Mouse (Mus musculus): Measurements from ENCODE around the gene Ufsp1. TPM values are rescaled to one million over a fixed set of nuclear protein-coding genes. Genes with fewer than 3 reads are reported as not detected.

Ufsp1 gene
- polyA plus RNA-seq, 1 experiment from 2014 or later: 29.0 TPM

- H3K9me3 ChIP-seq (replicated peaks): no peaks in the 10 kb centered on the region
- peak within 1 kb of the TSS; percentile 70 for H3K9ac ChIP-seq (replicated peaks)
- WGBS: 1% methylated on average over 40 of the region's 40 CpGs
- no peaks in the 10 kb centered on the region for H3K36me3 ChIP-seq
- H3K4me1 ChIP-seq: peaks cover 54% of the 10 kb centered on the region
- H3K27me3 ChIP-seq (replicated peaks): peaks cover 25% of the 10 kb centered on the region
- peak; percentile 84 for ATAC-seq (ENCODE audit: low FRiP score)
- peak within 1 kb of the TSS; percentile 93 for H3K4me2 ChIP-seq
- H3K27ac ChIP-seq (replicated peaks): peak within 1 kb of the TSS; percentile 85
- peak within 1 kb of the TSS; percentile 56 for H3K4me3 ChIP-seq (replicated peaks)
Observed at GRCm38 (mm10) chr5:137287032-137287952, 7.1 kb upstream of the Ufsp1 start, which contains the start of gene Ache. Ache (plus strand) TSS chr5:137287519.

DNA sequence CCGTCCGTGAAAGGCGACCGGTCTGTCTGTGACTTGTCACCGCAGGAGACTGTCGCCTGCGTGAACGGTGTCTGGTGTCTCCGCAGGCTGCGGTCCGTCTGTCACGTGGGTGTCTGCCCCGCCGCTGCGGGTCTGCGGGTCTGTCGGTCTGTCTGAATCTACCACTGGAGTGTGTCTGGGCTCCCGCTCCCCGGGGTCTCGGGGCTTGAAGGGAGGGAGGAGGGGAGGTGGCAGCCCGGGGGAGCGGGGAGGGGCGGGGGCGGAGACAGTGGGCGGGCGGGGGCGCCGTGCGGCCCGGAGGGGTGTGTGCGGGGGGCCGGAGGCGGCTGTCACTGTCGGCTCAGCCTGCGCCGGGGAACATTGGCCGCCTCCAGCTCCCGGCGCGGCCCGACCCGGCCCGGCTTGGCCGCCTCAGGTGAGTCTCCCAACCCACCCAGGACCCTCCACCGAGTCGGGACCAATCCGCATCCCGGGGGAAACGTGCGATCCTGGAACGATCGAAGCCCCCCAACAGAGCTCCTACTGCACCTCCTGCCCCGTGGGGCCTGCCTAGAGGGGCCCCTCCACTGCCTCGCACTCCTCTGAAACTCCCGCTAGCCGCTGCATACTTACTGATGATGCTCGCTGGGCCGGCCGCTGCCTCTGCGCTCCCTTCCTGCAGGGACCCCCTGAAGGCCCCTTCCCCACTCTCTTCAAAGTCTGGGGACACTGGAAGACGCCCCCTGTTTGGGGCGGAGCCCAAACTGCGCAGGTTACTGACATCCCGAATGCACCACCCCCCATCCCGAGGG, 6.3 kb upstream of the Ufsp1 start:
- H3K4me2 ChIP-seq: peak overlapping the region; percentile 93
- peaks cover 25% of the 10 kb centered on the region for H3K27me3 ChIP-seq (replicated peaks)
- peak overlapping the region; percentile 70 for H3K9ac ChIP-seq (replicated peaks)
- ATAC-seq (ENCODE audit: low FRiP score): peak; percentile 22
- peak overlapping the region; percentile 56 for H3K4me3 ChIP-seq (replicated peaks)
- H3K9me3 ChIP-seq (replicated peaks): no peaks in the 10 kb centered on the region
- H3K4me1 ChIP-seq: peaks cover 62% of the 10 kb centered on the region
- H3K27ac ChIP-seq (replicated peaks): peak overlapping the region; percentile 85
- under 1% methylated on average over 49 of the region's 65 CpGs for WGBS
- H3K36me3 ChIP-seq: no peaks in the 10 kb centered on the region

- WGBS: 2% methylated on average over 25 of the region's 25 CpGs
- peak overlapping the region; percentile 93 for H3K4me2 ChIP-seq
- no peaks in the 10 kb centered on the region for H3K36me3 ChIP-seq
- peaks cover 65% of the 10 kb centered on the region for H3K4me1 ChIP-seq
- H3K9ac ChIP-seq (replicated peaks): peak overlapping the region; percentile 29
- 0 out of 2 replicates have a peak overlapping the region, but pooled peaks have one; percentile 56 for H3K27ac ChIP-seq (replicated peaks)
- no peak for ATAC-seq (ENCODE audit: low FRiP score)
- H3K27me3 ChIP-seq (replicated peaks): peaks cover 25% of the 10 kb centered on the region
- peak overlapping the region; percentile 56 for H3K4me3 ChIP-seq (replicated peaks)
- no peaks in the 10 kb centered on the region for H3K9me3 ChIP-seq (replicated peaks)
Observed at GRCm38 (mm10) chr5:137288999-137289470, 5.4 kb upstream of the Ufsp1 start.

DNA sequence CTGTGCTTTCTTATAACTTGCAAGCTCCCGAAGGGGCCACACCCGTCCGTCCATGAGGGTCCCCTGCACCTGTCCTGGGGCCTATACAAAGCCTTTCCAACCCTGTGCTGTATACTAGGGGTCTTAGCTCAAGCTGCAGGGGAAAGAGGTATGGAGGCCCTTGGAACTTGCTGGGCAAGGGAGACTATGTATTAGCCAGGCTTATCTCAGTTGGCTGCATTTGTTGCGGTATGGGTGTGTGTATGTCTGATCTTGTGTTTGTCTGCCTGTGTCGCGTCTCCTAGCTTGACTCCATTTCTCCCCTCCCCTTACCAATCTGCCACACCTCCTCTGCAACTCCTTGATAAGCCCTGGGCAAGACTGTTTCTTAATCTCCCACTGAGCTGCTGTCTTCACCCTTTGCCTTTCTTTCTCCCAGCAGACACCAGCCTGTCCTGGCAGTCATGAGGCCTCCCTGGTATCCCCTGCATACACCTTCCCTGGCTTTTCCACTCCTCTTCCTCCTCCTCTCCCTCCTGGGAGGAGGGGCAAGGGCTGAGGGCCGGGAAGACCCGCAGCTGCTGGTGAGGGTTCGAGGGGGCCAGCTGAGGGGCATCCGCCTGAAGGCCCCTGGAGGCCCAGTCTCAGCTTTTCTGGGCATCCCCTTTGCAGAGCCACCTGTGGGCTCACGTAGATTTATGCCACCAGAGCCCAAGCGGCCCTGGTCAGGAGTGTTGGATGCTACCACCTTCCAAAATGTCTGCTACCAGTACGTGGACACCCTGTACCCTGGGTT, 4.7 kb upstream of the Ufsp1 start:
- ATAC-seq (ENCODE audit: low FRiP score): no peak
- H3K36me3 ChIP-seq: no peaks in the 10 kb centered on the region
- H3K9me3 ChIP-seq (replicated peaks): no peaks in the 10 kb centered on the region
- H3K27ac ChIP-seq (replicated peaks): 0 out of 2 replicates have a peak overlapping the region, but pooled peaks have one; percentile 5
- peak overlapping the region; percentile 93 for H3K4me2 ChIP-seq
- H3K9ac ChIP-seq (replicated peaks): peak overlapping the region; percentile 29
- H3K4me1 ChIP-seq: peaks cover 68% of the 10 kb centered on the region
- 58% methylated on average over 13 of the region's 13 CpGs for WGBS
- H3K27me3 ChIP-seq (replicated peaks): peaks cover 25% of the 10 kb centered on the region
- peak overlapping the region; percentile 56 for H3K4me3 ChIP-seq (replicated peaks)

GRCm38 (mm10) chr5:137290677-137291076, 3.8 kb upstream of the Ufsp1 start:
- peak overlapping the region; percentile 12 for H3K4me3 ChIP-seq (replicated peaks)
- no peaks in the 10 kb centered on the region for H3K9me3 ChIP-seq (replicated peaks)
- H3K4me2 ChIP-seq: peak overlapping the region; percentile 93
- H3K9ac ChIP-seq (replicated peaks): 0 out of 2 replicates have a peak overlapping the region, but pooled peaks have one; percentile 1
- H3K36me3 ChIP-seq: peaks cover 6% of the 10 kb centered on the region
- peaks cover 25% of the 10 kb centered on the region for H3K27me3 ChIP-seq (replicated peaks)
- no peak for ATAC-seq (ENCODE audit: low FRiP score)
- H3K27ac ChIP-seq (replicated peaks): no peak overlapping the region
- peaks cover 76% of the 10 kb centered on the region for H3K4me1 ChIP-seq
- WGBS: 18% methylated on average over 15 of the region's 15 CpGs

DNA sequence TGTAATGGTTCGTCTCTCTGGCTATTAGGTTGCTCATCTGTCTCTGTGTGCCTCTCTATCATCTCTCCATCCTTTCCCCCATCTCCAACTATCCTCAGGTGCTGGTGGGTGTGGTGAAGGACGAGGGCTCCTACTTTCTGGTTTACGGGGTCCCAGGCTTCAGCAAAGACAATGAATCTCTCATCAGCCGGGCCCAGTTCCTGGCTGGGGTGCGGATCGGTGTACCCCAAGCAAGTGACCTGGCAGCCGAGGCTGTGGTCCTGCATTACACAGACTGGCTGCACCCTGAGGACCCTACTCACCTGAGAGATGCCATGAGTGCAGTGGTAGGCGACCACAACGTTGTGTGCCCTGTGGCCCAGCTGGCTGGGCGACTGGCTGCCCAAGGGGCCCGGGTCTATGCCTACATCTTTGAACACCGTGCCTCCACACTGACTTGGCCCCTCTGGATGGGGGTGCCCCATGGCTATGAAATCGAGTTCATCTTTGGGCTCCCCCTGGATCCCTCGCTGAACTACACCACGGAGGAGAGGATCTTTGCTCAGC, 3.0 kb upstream of the Ufsp1 start:
- H3K4me3 ChIP-seq (replicated peaks): no peak overlapping the region
- H3K4me2 ChIP-seq: no peak overlapping the region
- no peak overlapping the region for H3K9ac ChIP-seq (replicated peaks)
- peaks cover 68% of the 10 kb centered on the region for H3K4me1 ChIP-seq
- no peak overlapping the region for H3K27ac ChIP-seq (replicated peaks)
- ATAC-seq (ENCODE audit: low FRiP score): no peak
- H3K36me3 ChIP-seq: peaks cover 14% of the 10 kb centered on the region
- peaks cover 25% of the 10 kb centered on the region for H3K27me3 ChIP-seq (replicated peaks)
- WGBS: 74% methylated on average over 15 of the region's 15 CpGs
- H3K9me3 ChIP-seq (replicated peaks): no peaks in the 10 kb centered on the region

DNA sequence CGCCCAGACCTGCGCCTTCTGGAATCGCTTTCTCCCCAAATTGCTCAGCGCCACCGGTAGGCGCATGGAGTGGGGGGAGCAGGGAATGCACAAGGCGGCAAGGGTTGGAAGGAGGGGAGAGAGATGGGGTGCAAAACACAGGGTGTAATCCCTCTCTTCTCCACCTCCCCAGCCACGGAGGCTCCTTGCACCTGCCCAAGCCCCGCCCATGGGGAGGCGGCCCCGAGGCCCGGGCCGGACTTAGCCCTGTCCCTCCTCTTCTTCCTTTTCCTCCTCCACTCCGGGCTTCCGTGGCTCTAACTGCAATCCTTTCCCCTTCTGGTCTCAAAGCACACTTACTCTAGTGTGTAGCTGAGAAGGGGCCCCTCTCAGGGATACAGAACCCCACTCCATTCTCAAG, 1.1 kb upstream of the Ufsp1 start:
- peak overlapping the region; percentile 67 for H3K9ac ChIP-seq (replicated peaks)
- peaks cover 33% of the 10 kb centered on the region for H3K36me3 ChIP-seq
- peak overlapping the region; percentile 96 for H3K4me2 ChIP-seq
- ATAC-seq (ENCODE audit: low FRiP score): 0 out of 2 replicates have a peak, but pooled peaks have one; percentile 6
- H3K27me3 ChIP-seq (replicated peaks): peaks cover 25% of the 10 kb centered on the region
- H3K27ac ChIP-seq (replicated peaks): peak overlapping the region; percentile 89
- no peaks in the 10 kb centered on the region for H3K9me3 ChIP-seq (replicated peaks)
- H3K4me1 ChIP-seq: peaks cover 52% of the 10 kb centered on the region
- WGBS: 1% methylated on average over 15 of the region's 15 CpGs
- peak overlapping the region; percentile 52 for H3K4me3 ChIP-seq (replicated peaks)

- H3K36me3 ChIP-seq: peaks cover 47% of the 10 kb centered on the region
- WGBS: 5% methylated on average over 18 of the region's 18 CpGs
- H3K27ac ChIP-seq (replicated peaks): peak overlapping the region; percentile 89
- H3K4me2 ChIP-seq: peak overlapping the region; percentile 96
- H3K9ac ChIP-seq (replicated peaks): peak overlapping the region; percentile 78
- no peaks in the 10 kb centered on the region for H3K9me3 ChIP-seq (replicated peaks)
- peak; percentile 45 for ATAC-seq (ENCODE audit: low FRiP score)
- peaks cover 39% of the 10 kb centered on the region for H3K4me1 ChIP-seq
- H3K4me3 ChIP-seq (replicated peaks): peak overlapping the region; percentile 52
- peaks cover 18% of the 10 kb centered on the region for H3K27me3 ChIP-seq (replicated peaks)
Observed at GRCm38 (mm10) chr5:137294744-137295093, 290 bp downstream of the Ufsp1 start.

- peak overlapping the region; percentile 52 for H3K4me3 ChIP-seq (replicated peaks)
- no peak for ATAC-seq (ENCODE audit: low FRiP score)
- peak overlapping the region; percentile 96 for H3K4me2 ChIP-seq
- peak overlapping the region; percentile 89 for H3K27ac ChIP-seq (replicated peaks)
- H3K27me3 ChIP-seq (replicated peaks): peaks cover 12% of the 10 kb centered on the region
- 83% methylated on average over 9 of the region's 9 CpGs for WGBS
- H3K36me3 ChIP-seq: peaks cover 53% of the 10 kb centered on the region
- peak overlapping the region; percentile 78 for H3K9ac ChIP-seq (replicated peaks)
- H3K9me3 ChIP-seq (replicated peaks): no peaks in the 10 kb centered on the region
- H3K4me1 ChIP-seq: peaks cover 33% of the 10 kb centered on the region
Observed at GRCm38 (mm10) chr5:137295296-137295695, 867 bp downstream of the Ufsp1 start.

DNA sequence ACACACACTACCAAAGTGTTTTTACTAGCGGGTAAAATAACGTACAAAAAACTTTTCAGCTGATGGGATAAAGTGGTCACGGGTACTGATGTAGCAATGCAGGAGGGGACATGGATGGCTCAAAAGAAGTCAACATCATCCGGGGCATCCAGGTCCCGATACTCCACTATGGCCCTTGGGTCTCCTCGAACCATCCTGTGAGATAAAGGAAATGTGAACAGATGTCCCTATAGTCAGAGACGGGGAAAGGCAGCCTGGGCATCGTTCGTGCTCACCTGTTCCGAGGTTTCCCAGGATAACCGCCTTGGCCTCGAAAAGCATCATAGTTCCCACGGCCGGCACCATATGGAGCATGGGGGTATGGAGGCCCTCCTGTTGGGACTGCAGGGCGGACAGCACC, 1.3 kb downstream of the Ufsp1 start:
- 91% methylated on average over 15 of the region's 15 CpGs for WGBS
- Histone ChIP-seq H3K4me1 (peaks cover 29% of the 10 kb centered on the region), H3K27ac (replicated peaks) (no peak overlapping the region; the same call in 1 of the 2 replicates), H3K9me3 (replicated peaks) (no peaks in the 10 kb centered on the region), H3K4me2 (no peak overlapping the region), H3K9ac (replicated peaks) (no peak overlapping the region), H3K4me3 (replicated peaks) (no peak overlapping the region), H3K36me3 (peaks cover 57% of the 10 kb centered on the region), H3K27me3 (replicated peaks) (peaks cover 8% of the 10 kb centered on the region; the same call in 1 of the 2 replicates)
- no peak for ATAC-seq (ENCODE audit: low FRiP score)

Data from neural tube, embryonic 15.5 days (tissue).